ENCODE assay signal across 27 mouse cellular contexts in genomic region chr1:177747869-177748540, GRCm38 (mm10). TPM values are rescaled to one million over a fixed set of nuclear protein-coding genes. Genes with fewer than 3 reads are reported as not detected.
DNase-seq lines count a peak whose midpoint lies in the region; ATAC-seq and TF ChIP-seq lines count a peak whose summit lies in the region.
"Had no signal": no experiment of that assay in that cellular context is flagged by ENCODE, and none has a peak within 500 bp of the region (broad histone marks: within the 10 kb centered on the region; RNA-seq: fewer than 3 reads in every experiment).

No protein-coding gene starts in this region.

- H3K4me2 ChIP-seq in intestine, postnatal 0 days (replicated peaks; ENCODE audit: low read depth): no peak overlapping the region
- H3K4me2 ChIP-seq in intestine, embryonic 16.5 days (ENCODE audit: low read depth, low read length): no peak overlapping the region
- H3K4me2 ChIP-seq in heart, embryonic 12.5 days: no peak overlapping the region
- H3K4me2 ChIP-seq: embryonic facial prominence, embryonic 12.5 days; embryonic facial prominence, embryonic 15.5 days; hindbrain, embryonic 12.5 days; hindbrain, embryonic 15.5 days had no signal

- peaks cover 20% of the 10 kb centered on the region for H3K9me3 ChIP-seq in intestine, postnatal 0 days (ENCODE audit: control insufficient read depth)
- H3K9me3 ChIP-seq in intestine, embryonic 16.5 days (ENCODE audit: control insufficient read depth, low read length): peaks cover 23% of the 10 kb centered on the region
- peaks cover 19% of the 10 kb centered on the region for H3K9me3 ChIP-seq in heart, embryonic 12.5 days (replicated peaks)

- H3K4me3 ChIP-seq in intestine, postnatal 0 days (ENCODE audit: low read depth, low read length): no peak overlapping the region
- H3K4me3 ChIP-seq in intestine, embryonic 16.5 days (ENCODE audit: low read length): no peak overlapping the region
- no peak overlapping the region for H3K4me3 ChIP-seq in small intestine, adult 2 months (ENCODE audit: low read depth, low read length)
- H3K4me3 ChIP-seq in heart, embryonic 12.5 days: no peak overlapping the region
- H3K4me3 ChIP-seq: embryonic facial prominence, embryonic 12.5 days; embryonic facial prominence, embryonic 15.5 days; gastrocnemius, adult 2 months; heart, adult 2 months; heart, embryonic 10.5 days; hindbrain, embryonic 12.5 days; hindbrain, embryonic 15.5 days had no signal

- no peak for TF ChIP-seq CTCF in intestine, postnatal 0 days (IDR thresholded peaks at IDR 0.05; ENCODE audit: low read depth)
- TF ChIP-seq CTCF in small intestine, adult 2 months (IDR thresholded peaks at IDR 0.05; ENCODE audit: extremely low read depth, insufficient read length, insufficient replicate concordance, low read depth, low read length): no peak

- no peak overlapping the region; the same call in 1 of the 2 replicates for H3K27ac ChIP-seq in intestine, postnatal 0 days (ENCODE audit: low read depth, low read length)
- no peak overlapping the region for H3K27ac ChIP-seq in intestine, embryonic 16.5 days (ENCODE audit: low read length)
- peak overlapping the region; percentile 57 for H3K27ac ChIP-seq in small intestine, adult 2 months (ENCODE audit: insufficient read depth, low read depth, low read length)
- no peak overlapping the region for H3K27ac ChIP-seq in heart, embryonic 12.5 days (ENCODE audit: poor library complexity, severe bottlenecking)
- H3K27ac ChIP-seq: embryonic facial prominence, embryonic 12.5 days; embryonic facial prominence, embryonic 15.5 days; gastrocnemius, adult 2 months; heart, adult 2 months; heart, embryonic 10.5 days; hindbrain, embryonic 12.5 days; hindbrain, embryonic 15.5 days had no signal

- no peaks in the 10 kb centered on the region for H3K27me3 ChIP-seq in intestine, postnatal 0 days (replicated peaks; ENCODE audit: control insufficient read depth, insufficient read depth, low read length)
- H3K27me3 ChIP-seq in intestine, embryonic 16.5 days (replicated peaks; ENCODE audit: control insufficient read depth, insufficient read depth, low read length): no peaks in the 10 kb centered on the region
- no peaks in the 10 kb centered on the region for H3K27me3 ChIP-seq in small intestine, adult 2 months (ENCODE audit: control insufficient read depth, insufficient read depth, low read length)
- H3K27me3 ChIP-seq in heart, embryonic 12.5 days (replicated peaks): no peaks in the 10 kb centered on the region
- H3K27me3 ChIP-seq: embryonic facial prominence, embryonic 12.5 days; embryonic facial prominence, embryonic 15.5 days; hindbrain, embryonic 12.5 days; hindbrain, embryonic 15.5 days; Patski had no signal

- ATAC-seq in intestine, postnatal 0 days: peak; percentile 84
- ATAC-seq in intestine, embryonic 16.5 days: no peak
- ATAC-seq in heart, embryonic 12.5 days (ENCODE audit: insufficient number of reproducible peaks, low FRiP score): no peak
- ATAC-seq: forebrain, embryonic 14.5 days; forebrain, postnatal 0 days; Patski had no signal

- no peak for TF ChIP-seq POLR2A in small intestine, adult 2 months (IDR thresholded peaks at IDR 0.05; ENCODE audit: low read depth, low read length)

- H3K36me3 ChIP-seq in intestine, postnatal 0 days (ENCODE audit: control insufficient read depth, insufficient read depth): no peaks in the 10 kb centered on the region; the same call in 1 of the 2 replicates
- H3K36me3 ChIP-seq in intestine, embryonic 16.5 days (ENCODE audit: control insufficient read depth, insufficient read depth, low read length): no peaks in the 10 kb centered on the region
- H3K36me3 ChIP-seq in small intestine, adult 2 months (ENCODE audit: control insufficient read depth, insufficient read depth, low read length): no peaks in the 10 kb centered on the region
- H3K36me3 ChIP-seq in heart, embryonic 12.5 days: peaks cover 7% of the 10 kb centered on the region
- H3K36me3 ChIP-seq: embryonic facial prominence, embryonic 15.5 days; hindbrain, embryonic 12.5 days had no signal

- peak; percentile 54 for DNase-seq in 416B (ENCODE audit: low read depth)
- DNase-seq in urinary bladder, postnatal 36 days (ENCODE audit: low spot score in 2 of 2): no peak
- DNase-seq: adrenal gland, postnatal 10 days; adrenal gland, postnatal 36 days; cerebellum, adult 18-20 months; cerebellum, adult 9-11 months; cerebellum, postnatal 25 days; forebrain, postnatal 0 days; gastrocnemius, adult 2 months; gastrocnemius, postnatal 14 days; heart, adult 2 months had no signal

- 72% methylated on average over 6 of the region's 6 CpGs for WGBS in intestine, postnatal 0 days
- WGBS in intestine, embryonic 16.5 days: 92% methylated on average over 6 of the region's 6 CpGs
- WGBS in small intestine, adult 2 months: 59% methylated on average over 6 of the region's 6 CpGs
- 91% methylated on average over 6 of the region's 6 CpGs for WGBS in heart, embryonic 12.5 days

- H3K9ac ChIP-seq in intestine, postnatal 0 days (ENCODE audit: low read depth, low read length): no peak overlapping the region
- H3K9ac ChIP-seq in intestine, embryonic 16.5 days (ENCODE audit: low read depth, low read length): no peak overlapping the region
- no peak overlapping the region for H3K9ac ChIP-seq in heart, embryonic 12.5 days
- H3K9ac ChIP-seq: embryonic facial prominence, embryonic 12.5 days; embryonic facial prominence, embryonic 15.5 days; forebrain, postnatal 0 days; hindbrain, embryonic 12.5 days; hindbrain, embryonic 15.5 days had no signal

- H3K4me1 ChIP-seq in intestine, postnatal 0 days (replicated peaks; ENCODE audit: control insufficient read depth, insufficient read depth, low read length): no peaks in the 10 kb centered on the region
- H3K4me1 ChIP-seq in intestine, embryonic 16.5 days (ENCODE audit: control insufficient read depth, insufficient read depth, low read length): no peaks in the 10 kb centered on the region
- peaks cover 2% of the 10 kb centered on the region; the same call in 1 of the 2 replicates for H3K4me1 ChIP-seq in small intestine, adult 2 months (ENCODE audit: control insufficient read depth, insufficient read depth, insufficient read length, low read length)
- no peaks in the 10 kb centered on the region for H3K4me1 ChIP-seq in heart, embryonic 12.5 days (replicated peaks)
- H3K4me1 ChIP-seq: embryonic facial prominence, embryonic 12.5 days; embryonic facial prominence, embryonic 15.5 days; heart, embryonic 10.5 days; hindbrain, embryonic 12.5 days; hindbrain, embryonic 15.5 days had no signal

RNA-seq across cellular contexts. Expression of gene 1700016C15Rik, which starts 18.4 kb away (rescaled TPM):
- 11.6 and 13.6 TPM in 2 replicates for polyA plus RNA-seq in intestine, postnatal 0 days (2015; fragmentation: Nextera tagmentation; extraction: Ambion mirVana)
- not detected in 2 replicates for polyA plus RNA-seq in intestine, embryonic 16.5 days (2015; fragmentation: Nextera tagmentation; extraction: Ambion mirVana)
- polyA plus RNA-seq in small intestine, adult 2 months (2012; rRNA removed): 0.62 TPM in 1 of 2 replicates, not detected in the other
- polyA plus RNA-seq in heart, embryonic 12.5 days (2016; fragmentation: Nextera tagmentation; extraction: Ambion mirVana): not detected in 2 replicates
- polyA plus RNA-seq: embryonic facial prominence, embryonic 12.5 days; forebrain, embryonic 11.5 days; forebrain, embryonic 14.5 days; frontal cortex, adult 2 months; heart, adult 2 months; heart, embryonic 10.5 days; heart, embryonic 14.5 days; heart, postnatal 0 days; hindbrain, embryonic 12.5 days; intestine, embryonic 14.5 days had no signal

RNA-seq across cellular contexts. Expression of gene Adss, which starts 48.3 kb away (rescaled TPM):
- 26.2 and 28.5 TPM in 2 replicates for polyA plus RNA-seq in intestine, postnatal 0 days (2015; fragmentation: Nextera tagmentation; extraction: Ambion mirVana)
- 40.2 and 42.3 TPM in 2 replicates for polyA plus RNA-seq in intestine, embryonic 16.5 days (2015; fragmentation: Nextera tagmentation; extraction: Ambion mirVana)
- polyA plus RNA-seq in small intestine, adult 2 months (2012; rRNA removed): 16.9 and 30.9 TPM in 2 replicates
- polyA plus RNA-seq in heart, embryonic 12.5 days (2016; fragmentation: Nextera tagmentation; extraction: Ambion mirVana): 30.6 and 30.8 TPM in 2 replicates
